Mouse (Mus musculus) stomach, postnatal 0 days (tissue): ENCODE measurements around the gene Ddx50. TPM values are rescaled to one million over a fixed set of nuclear protein-coding genes. Genes with fewer than 3 reads are reported as not detected.
"Not testable (repeated sequence)": the region's sequence is repeated elsewhere in the genome, so short reads cannot be mapped to it uniquely, and the experiment has no call there.

Source experiments
- ATAC-seq: fragments of 200-750 bp; cut with Nextera tagmentation; 2 replicates; pipeline ENCODE4 v1.8.0; 2017; ENCODE audit not compliant: low FRiP score, low TSS enrichment
- DNase-seq: peaks from one replicate; pipeline ENCODE4 v3.0.0-alpha.2; 2016; ENCODE audit warnings: low spot score
- H3K27ac ChIP-seq: fragments of 300-500 bp; sonication (generic); replicated peaks from 2 replicates; pipeline ENCODE4 v1.5.1; 2014; ENCODE audit warnings: mild to moderate bottlenecking, control low read depth
- H3K27me3 ChIP-seq: fragments of 300-500 bp; sonication (generic); 2 replicates; pipeline ENCODE4 v1.6.1; 2014; ENCODE audit warnings: low read length; ENCODE audit not compliant: control insufficient read depth, insufficient read depth
- H3K36me3 ChIP-seq: fragments of 300-500 bp; sonication (generic); 2 replicates; pipeline ENCODE4 v1.6.1; 2014; ENCODE audit warnings: low read length, mixed read lengths; ENCODE audit not compliant: control insufficient read depth, insufficient read depth
- H3K4me1 ChIP-seq: fragments of 300-500 bp; sonication (generic); replicated peaks from 2 replicates; pipeline ENCODE4 v1.6.1; 2014; ENCODE audit warnings: antibody characterized with exemption; ENCODE audit not compliant: control insufficient read depth, insufficient read depth
- H3K4me2 ChIP-seq: fragments of 300-500 bp; sonication (generic); replicated peaks from 2 replicates; pipeline ENCODE4 v1.6.1; 2014; ENCODE audit warnings: low read depth, mild to moderate bottlenecking, control low read depth, moderate library complexity
- H3K4me3 ChIP-seq: fragments of 300-500 bp; sonication (generic); 2 replicates; pipeline ENCODE4 v1.5.1; 2014; ENCODE audit warnings: low read depth, low read length, control low read depth
- H3K9ac ChIP-seq: fragments of 300-500 bp; sonication (generic); 2 replicates; pipeline ENCODE4 v1.6.1; 2014; ENCODE audit warnings: mild to moderate bottlenecking, low read length, control low read depth, mixed read lengths
- H3K9me3 ChIP-seq: fragments of 300-500 bp; sonication (generic); 2 replicates; pipeline ENCODE4 v1.6.1; 2016; ENCODE audit warnings: low read length; ENCODE audit not compliant: control insufficient read depth
- CTCF ChIP-seq: IDR thresholded peaks from 2 replicates; pipeline ENCODE4 v1.5.1; 2016; ENCODE audit warnings: antibody characterized with exemption, low read depth, mild to moderate bottlenecking, moderate library complexity
- EP300 ChIP-seq: optimal IDR thresholded peaks from 2 replicates; pipeline ENCODE3; 2016; ENCODE audit warnings: antibody characterized with exemption
- WGBS: fragments of 180-500 bp; shearing (Covaris S2); extraction: QIAGEN DNeasy Blood & Tissue Kit; methylation state at CpG from one replicate; pipeline ENCODE4 v1.1.7; 2014; 5-methylcytosine and 5-hydroxymethylcytosine counted together
- polyA plus RNA-seq: library from polyadenylated mRNA; unstranded; fragments of >200 nt; fragmentation: Nextera tagmentation; extraction: Ambion mirVana; gene quantifications from 2 replicates; pipeline ENCODE4 v1.2.1, GENCODE M21; 2015

The Ddx50 gene
- polyA plus RNA-seq, 1 experiment from 2014 or later: 80.6 TPM

DNA sequence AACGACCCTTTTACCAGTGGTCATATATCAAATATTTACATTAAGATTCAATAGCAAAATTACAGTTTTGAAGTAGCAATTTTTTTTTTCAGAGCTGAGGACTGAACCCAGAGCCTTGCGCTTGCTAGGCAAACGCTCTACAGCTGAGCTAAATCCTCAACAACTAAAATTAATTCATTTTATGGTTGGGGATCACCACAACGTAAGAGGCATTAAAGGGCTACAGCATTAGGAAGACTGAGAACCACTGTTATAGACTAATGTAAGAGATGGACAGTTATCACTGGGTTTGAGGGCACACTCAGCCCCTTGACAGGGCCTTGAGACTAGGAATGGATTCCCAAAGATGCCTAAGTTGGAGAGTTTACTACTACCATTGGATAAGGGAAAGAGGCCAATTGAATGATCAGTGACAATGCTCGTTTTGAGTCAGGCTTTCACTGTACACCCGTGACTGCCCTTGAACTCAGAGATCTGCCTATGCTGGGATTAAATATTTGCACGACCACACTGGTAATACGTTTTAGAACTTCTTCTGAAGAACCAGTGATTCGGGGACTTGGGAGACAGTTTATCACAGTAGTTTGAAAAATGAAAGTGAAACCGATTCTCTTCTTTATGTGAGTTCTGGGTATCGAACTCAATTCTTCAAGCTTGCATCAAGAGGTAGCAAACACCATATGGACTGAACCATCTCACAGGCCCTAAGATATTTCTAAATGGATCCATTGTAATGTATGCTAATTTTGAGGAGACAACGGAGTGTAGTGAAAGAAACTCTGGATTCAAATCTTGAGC, 47.6 kb downstream of the Ddx50 start:
- Histone ChIP-seq H3K9ac (no peak overlapping the region), H3K4me2 (no peak overlapping the region), H3K4me3 (no peak overlapping the region), H3K36me3 (no peaks in the 10 kb centered on the region), H3K9me3 (no peaks in the 10 kb centered on the region), H3K27ac (no peak overlapping the region), H3K4me1 (no peaks in the 10 kb centered on the region), H3K27me3 (no peaks in the 10 kb centered on the region)
- DNase-seq (no peak), ATAC-seq (no peak)
- TF ChIP-seq EP300: no peak
- TF ChIP-seq CTCF: no peak
- 79% methylated on average over 12 of the region's 12 CpGs for WGBS

DNA sequence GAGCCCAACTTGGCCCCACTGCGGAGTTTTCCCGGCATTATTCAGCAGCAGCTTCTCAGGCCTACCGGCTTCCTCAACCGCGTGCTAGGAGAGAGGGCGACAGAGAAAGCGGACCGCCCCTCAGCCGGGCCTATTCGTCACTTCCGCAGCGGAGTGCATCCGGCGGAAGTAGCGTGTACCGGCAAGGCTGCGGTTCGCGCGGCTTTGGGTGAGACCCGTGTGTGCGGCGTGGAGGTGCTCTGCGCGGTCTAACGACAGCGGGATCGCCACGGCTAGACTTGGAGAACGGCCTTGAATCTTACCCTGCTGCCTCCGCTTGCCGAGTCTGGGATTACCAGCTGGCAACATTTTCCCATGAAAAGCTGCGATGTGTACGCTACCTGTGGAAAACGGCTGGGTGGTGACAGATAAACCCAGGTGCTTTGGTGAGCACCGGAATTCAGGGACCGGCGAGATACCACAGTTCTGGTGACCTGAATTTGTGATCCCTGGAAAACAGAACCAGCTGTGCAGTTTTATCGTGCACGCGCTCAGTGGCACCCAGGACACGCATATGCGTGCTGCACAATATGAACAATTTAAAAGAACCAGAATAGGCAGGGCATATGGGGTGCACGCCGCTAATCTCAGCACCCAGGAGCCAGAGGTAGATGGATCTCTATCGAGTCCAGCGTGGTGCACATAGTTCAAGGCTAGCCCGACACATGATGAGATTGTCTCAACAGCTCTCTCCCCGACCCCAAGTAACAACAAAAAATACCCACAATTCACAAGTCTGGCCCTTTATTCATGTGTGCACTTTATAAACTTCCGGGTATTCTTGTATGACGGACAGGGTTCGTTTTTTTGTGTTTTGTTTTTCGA, 48.6 kb downstream of the Ddx50 start, which contains the start of gene Ddx21:
Ddx21 (minus strand) TSS at position 105 of the 864 bp plus-strand sequence.
- 5% methylated on average over 53 of the region's 53 CpGs for WGBS
- H3K27ac ChIP-seq: peak within 1 kb of the TSS; percentile 87
- H3K9ac ChIP-seq: peak within 1 kb of the TSS; percentile 76
- no peaks in the 10 kb centered on the region for H3K27me3 ChIP-seq
- ATAC-seq: peak; percentile 99
- H3K4me3 ChIP-seq: peak within 1 kb of the TSS; percentile 82
- H3K36me3 ChIP-seq: 0 out of 2 replicates have a peak, but pooled peaks cover 5% of the 10 kb centered on the region
- no peaks in the 10 kb centered on the region for H3K4me1 ChIP-seq
- TF ChIP-seq CTCF (peak; percentile 5; the same call in 1 of the 2 replicates), EP300 (no peak)
- H3K4me2 ChIP-seq: peak within 1 kb of the TSS; percentile 89
- peak; percentile 94 for DNase-seq
- H3K9me3 ChIP-seq: no peaks in the 10 kb centered on the region

DNA sequence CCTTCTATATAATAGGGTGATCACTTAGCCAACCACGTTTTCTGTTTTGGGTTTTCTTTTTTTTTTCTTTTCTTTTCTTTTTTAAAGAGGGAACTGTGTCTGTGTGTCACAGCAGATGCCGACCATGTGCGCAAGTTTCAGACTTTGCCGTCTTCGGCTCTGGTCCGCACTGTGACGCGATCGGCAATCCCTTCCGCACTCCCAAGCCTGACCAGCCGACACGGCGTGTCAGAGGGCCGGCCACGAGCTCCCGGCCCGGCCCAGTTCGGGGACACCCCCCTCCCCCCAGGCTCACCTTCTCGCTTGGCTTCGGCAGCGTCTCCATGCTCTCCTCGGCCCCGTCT, 49.2 kb downstream of the Ddx50 start:
- Histone ChIP-seq H3K36me3 (0 out of 2 replicates have a peak, but pooled peaks cover 7% of the 10 kb centered on the region), H3K4me3 (peak overlapping the region; percentile 82), H3K9ac (peak overlapping the region; percentile 76), H3K4me1 (no peaks in the 10 kb centered on the region), H3K27me3 (no peaks in the 10 kb centered on the region), H3K4me2 (peak overlapping the region; percentile 89), H3K9me3 (no peaks in the 10 kb centered on the region), H3K27ac (peak overlapping the region; percentile 87)
- ATAC-seq (peak; percentile 87), DNase-seq (no peak)
- WGBS: 0% methylated on average over 23 of the region's 23 CpGs
- TF ChIP-seq CTCF: no peak
- no peak for TF ChIP-seq EP300

DNA sequence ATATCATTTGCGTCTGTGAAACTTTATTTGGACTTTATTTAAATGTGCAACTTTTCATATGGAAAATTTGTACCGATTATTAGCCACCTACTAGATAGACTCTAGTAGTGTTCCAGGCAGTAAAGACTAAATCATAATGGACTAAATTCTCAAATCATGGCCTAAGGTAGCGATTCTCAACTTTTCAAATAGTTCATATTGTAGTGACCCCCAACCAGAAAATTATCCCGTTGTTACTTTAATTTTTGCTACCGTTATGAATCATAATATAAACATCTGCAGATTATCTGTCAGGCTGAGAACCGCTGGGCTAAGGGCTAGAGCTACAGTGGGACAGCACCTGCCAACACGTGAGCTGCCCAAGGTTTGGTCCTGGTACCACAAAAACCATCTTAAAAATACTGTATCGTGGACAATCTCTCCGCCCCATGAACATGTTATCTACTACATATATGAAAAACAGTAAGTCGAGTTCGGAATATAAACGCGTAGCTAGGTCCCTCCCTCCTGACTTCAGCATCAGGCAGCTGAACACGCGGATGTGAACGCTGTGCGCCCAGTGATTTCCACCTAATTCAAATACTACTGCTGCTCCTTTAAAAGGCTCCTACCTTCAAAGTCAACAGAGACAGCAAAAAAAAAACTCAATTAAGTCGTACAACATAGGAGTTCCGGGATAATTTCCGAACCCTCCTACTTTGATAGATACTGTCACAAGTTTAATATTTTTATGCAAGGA, 49.8 kb downstream of the Ddx50 start:
- TF ChIP-seq EP300 (no peak), CTCF (no peak)
- ATAC-seq (no peak), DNase-seq (no peak)
- Histone ChIP-seq H3K9ac (peak overlapping the region; percentile 76), H3K4me3 (peak overlapping the region; percentile 82), H3K4me1 (no peaks in the 10 kb centered on the region), H3K27ac (no peak overlapping the region; the same call in 1 of the 2 replicates), H3K27me3 (no peaks in the 10 kb centered on the region), H3K4me2 (peak overlapping the region; percentile 89), H3K36me3 (0 out of 2 replicates have a peak, but pooled peaks cover 7% of the 10 kb centered on the region), H3K9me3 (no peaks in the 10 kb centered on the region)
- WGBS: 9% methylated on average over 20 of the region's 20 CpGs

DNA sequence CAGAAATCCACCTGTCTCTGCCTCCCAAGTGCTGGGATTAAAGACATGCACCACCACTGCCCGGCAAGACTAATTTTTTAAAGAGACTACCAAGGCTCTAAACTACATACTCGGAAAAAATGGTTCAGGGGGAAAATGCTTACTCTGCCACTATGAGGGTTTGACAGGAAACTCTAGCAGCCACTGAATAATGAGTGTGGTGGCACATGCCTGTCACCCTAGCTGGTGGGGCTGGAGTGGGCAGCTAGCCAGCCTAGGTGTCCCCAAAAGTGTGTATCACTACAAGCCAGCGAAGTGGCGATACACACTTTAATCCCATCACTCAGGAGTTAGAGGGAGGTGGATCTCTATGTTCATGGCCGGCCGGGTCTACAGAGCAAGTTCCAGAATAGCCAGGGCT, 51.0 kb downstream of the Ddx50 start:
- no peak overlapping the region for H3K9ac ChIP-seq
- DNase-seq: no peak
- TF ChIP-seq EP300: no peak
- TF ChIP-seq CTCF: no peak
- H3K27ac ChIP-seq: no peak overlapping the region
- 0 out of 2 replicates have a peak, but pooled peaks cover 7% of the 10 kb centered on the region for H3K36me3 ChIP-seq
- no peak overlapping the region for H3K4me3 ChIP-seq
- 91% methylated on average over 6 of the region's 6 CpGs for WGBS
- ATAC-seq: no peak
- H3K4me2 ChIP-seq: no peak overlapping the region
- H3K27me3 ChIP-seq: no peaks in the 10 kb centered on the region
- no peaks in the 10 kb centered on the region for H3K4me1 ChIP-seq
- H3K9me3 ChIP-seq: no peaks in the 10 kb centered on the region

DNA sequence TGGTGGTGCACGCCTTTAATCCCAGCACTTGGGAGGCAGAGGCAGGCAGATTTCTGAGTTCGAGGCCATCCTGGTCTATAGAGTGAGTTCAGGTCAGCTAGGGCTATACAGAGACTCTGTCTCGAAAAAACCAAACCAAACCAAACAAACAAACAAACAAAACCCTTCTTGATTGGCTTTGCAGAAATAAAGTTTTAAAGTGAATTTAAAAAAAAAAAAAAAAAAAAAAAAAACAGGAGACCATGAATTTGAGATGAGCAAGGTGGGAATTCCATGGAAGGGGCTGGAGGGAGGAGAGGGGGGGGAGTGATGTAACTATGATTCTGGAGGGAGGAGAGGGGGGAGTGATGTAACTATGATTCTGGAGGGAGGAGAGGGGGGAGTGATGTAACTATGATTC, 51.7 kb downstream of the Ddx50 start:
- H3K27ac ChIP-seq, H3K4me2 ChIP-seq, DNase-seq, H3K9me3 ChIP-seq, H3K27me3 ChIP-seq, ATAC-seq, H3K36me3 ChIP-seq, H3K9ac ChIP-seq, H3K4me1 ChIP-seq, H3K4me3 ChIP-seq: not testable (repeated sequence)
- WGBS: 89% methylated on average over 3 of the region's 3 CpGs
